Mouse (Mus musculus): ENCODE data around the gene Slc7a12.

Slc7a12 gene

GRCm38 (mm10) chr3:14480397-14480796 is at the start of gene Slc7a12:
TSS of gene Slc7a12 (plus strand) at chr3:14480697.
- DNase-seq (ENCODE audit: low spot score in 2 of 2), result no peak

- no peak for DNase-seq (ENCODE audit: low spot score in 2 of 2)
Observed at GRCm38 (mm10) chr3:14432381-14432780, 48.1 kb upstream of the Slc7a12 start.

DNA sequence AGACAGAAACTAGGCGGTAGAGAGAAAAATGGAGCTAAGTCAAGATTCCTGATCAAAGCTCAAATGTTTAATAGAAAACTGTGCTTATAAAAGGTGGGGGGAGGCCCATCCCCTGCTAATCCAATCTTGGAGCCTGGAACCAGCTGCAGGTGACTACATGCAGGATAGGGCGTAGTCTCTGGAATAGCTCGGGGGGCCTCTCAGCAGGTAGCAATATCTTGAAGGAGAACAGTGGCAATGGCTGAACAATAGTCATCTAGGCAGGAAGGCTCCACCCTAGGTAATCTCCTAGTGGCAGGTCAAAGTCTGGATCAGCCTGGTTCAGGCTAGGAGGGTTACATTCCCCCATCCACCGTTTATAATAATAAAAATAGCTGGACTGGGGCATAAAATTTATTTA is 34.5 kb upstream of the Slc7a12 start:
- no peak for DNase-seq (ENCODE audit: low spot score in 2 of 2)

- DNase-seq (ENCODE audit: low spot score in 2 of 2), result no peak
Observed at GRCm38 (mm10) chr3:14446691-14447090, 33.8 kb upstream of the Slc7a12 start.

Data from cerebellum, postnatal 4 days (tissue).